Mouse (Mus musculus) C2C12 (cell line): Measurements from ENCODE around the gene Mrps18b.

Source experiments
- CTCF ChIP-seq: IDR thresholded peaks from one replicate; pipeline ENCODE4 v1.5.1; 2011; ENCODE audit not compliant: control insufficient read depth, insufficient read depth, insufficient read length
- FOSL1 ChIP-seq: IDR thresholded peaks from one replicate; pipeline ENCODE4 v1.8.0; 2011; ENCODE audit warnings: mild to moderate bottlenecking, low read length; ENCODE audit not compliant: poor library complexity, insufficient read depth, severe bottlenecking
- MAX ChIP-seq: IDR thresholded peaks from one replicate; pipeline ENCODE4 v1.6.1; 2011; ENCODE audit warnings: mild to moderate bottlenecking, control low read depth

- no peak for TF ChIP-seq CTCF
- no peak for TF ChIP-seq FOSL1
- no peak for TF ChIP-seq MAX
Observed at GRCm38 (mm10) chr17:35932608-35933007, 16.4 kb upstream of the Mrps18b start.
